Mouse (Mus musculus) Muller cell, postnatal 12 days (primary cell): ENCODE results near the gene Lbr.

ENCODE experiments used
- DNase-seq: peaks from one replicate; pipeline ENCODE4 v3.0.0-alpha.2; 2015; ENCODE audit errors: inconsistent ontology term

The Lbr gene

GRCm38 (mm10) chr1:181842781-181843180 lies at the start of gene Lbr:
TSS of gene Lbr (minus strand) at chr1:181843046.
- peak; percentile 16 for DNase-seq

GRCm38 (mm10) chr1:181889670-181890069 lies 46.8 kb upstream of the Lbr start:
- DNase-seq = no peak

- peak; percentile 84 for DNase-seq
Observed at GRCm38 (mm10) chr1:181888801-181889200, 46.0 kb upstream of the Lbr start.

GRCm38 (mm10) chr1:181881532-181881931 lies 38.7 kb upstream of the Lbr start:
- DNase-seq = peak; percentile 81

- DNase-seq = peak; percentile 7
Observed at GRCm38 (mm10) chr1:181880752-181881325, 38.0 kb upstream of the Lbr start.

- DNase-seq = peak; percentile 15
Observed at GRCm38 (mm10) chr1:181878436-181878835, 35.6 kb upstream of the Lbr start.

GRCm38 (mm10) chr1:181877088-181877487 lies 34.2 kb upstream of the Lbr start:
- no peak for DNase-seq

GRCm38 (mm10) chr1:181876656-181877055 lies 33.8 kb upstream of the Lbr start:
- no peak for DNase-seq

- no peak for DNase-seq
Observed at GRCm38 (mm10) chr1:181873086-181873920, 30.5 kb upstream of the Lbr start.

GRCm38 (mm10) chr1:181872639-181873038 lies 29.8 kb upstream of the Lbr start:
- no peak for DNase-seq

- no peak for DNase-seq
Observed at GRCm38 (mm10) chr1:181866429-181867280, 23.8 kb upstream of the Lbr start.

- DNase-seq = no peak
Observed at GRCm38 (mm10) chr1:181865863-181866216, 23.0 kb upstream of the Lbr start.

GRCm38 (mm10) chr1:181864971-181865862 lies 22.4 kb upstream of the Lbr start:
- no peak for DNase-seq

GRCm38 (mm10) chr1:181863431-181863830 lies 20.6 kb upstream of the Lbr start:
- DNase-seq = no peak

GRCm38 (mm10) chr1:181862676-181863374 lies 20.0 kb upstream of the Lbr start:
- DNase-seq = no peak

GRCm38 (mm10) chr1:181861181-181861902 lies 18.5 kb upstream of the Lbr start:
- no peak for DNase-seq

GRCm38 (mm10) chr1:181860659-181861058 lies 17.8 kb upstream of the Lbr start:
- peak; percentile 49 for DNase-seq

GRCm38 (mm10) chr1:181856329-181856728 lies 13.5 kb upstream of the Lbr start:
- no peak for DNase-seq

- no peak for DNase-seq
Observed at GRCm38 (mm10) chr1:181854829-181855228, 12.0 kb upstream of the Lbr start.
